Mouse (Mus musculus) cerebellum, postnatal 14 days (tissue): ENCODE data around the gene Dpy30.

ENCODE experiments used
- DNase-seq, 2 experiments: peaks; one replicate each; pipeline ENCODE4 v3.0.0; 2021; ENCODE audit warnings: mixed read lengths in 2 of 2

Gene Dpy30

GRCm38 (mm10) chr17:74262415-74262814, 61.3 kb downstream of the Dpy30 start:
- no peak for DNase-seq
